Mouse (Mus musculus): ENCODE measurements around the gene Rnf11.

DNA sequence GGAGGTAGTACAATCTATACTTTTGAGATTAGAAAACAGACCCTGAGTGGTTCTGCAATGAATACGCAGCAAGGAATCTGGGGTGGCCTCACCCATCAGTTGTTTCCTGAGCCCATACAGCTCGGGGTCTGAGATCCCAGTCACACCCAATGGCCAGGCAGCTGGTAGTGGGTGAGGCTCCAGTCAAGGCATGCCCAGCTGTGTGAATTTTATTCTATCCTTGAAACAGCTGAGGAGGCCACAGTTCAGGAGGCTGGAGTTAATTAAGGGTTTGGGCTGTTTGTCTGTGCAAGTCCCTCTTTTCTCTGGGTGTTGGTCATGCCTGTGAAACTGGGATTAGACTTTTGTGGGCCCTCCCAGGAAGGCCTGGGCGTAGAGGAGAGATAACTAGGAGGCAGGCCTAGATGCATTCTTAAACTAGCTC is 44.7 kb downstream of the Rnf11 start:
- TF ChIP-seq CTCF (IDR thresholded peaks at IDR 0.05; ENCODE audit: borderline replicate concordance, insufficient read depth, low read length) (no peak), POLR2A (IDR thresholded peaks at IDR 0.05; ENCODE audit: low read depth, low read length) (no peak)

Measured in embryonic fibroblast, embryonic 13.5 days (primary cell).